Mouse (Mus musculus) heart, postnatal 36 days (tissue): Measurements from ENCODE around the gene Mroh2a. TPM values are rescaled to one million over a fixed set of nuclear protein-coding genes. Genes with fewer than 3 reads are reported as not detected.
"Not testable (repeated sequence)": the region's sequence is repeated elsewhere in the genome, so short reads cannot be mapped to it uniquely, and the experiment has no call there.

Source experiments
- DNase-seq, 2 experiments: peaks; one replicate each; pipeline ENCODE4 v3.0.0; 2021 to 2022
- intact Hi-C: fragments of 180-260 bp; cut with DNase I; formaldehyde crosslinking; loops from one replicate; pipeline ENCODE4 v1.15.1; 2025
- total RNA-seq, 2 experiments: library from RNA; stranded (reverse); gene quantifications; 2 replicates each; pipeline ENCODE4 v1.2.3; 2021

Gene Mroh2a
- total RNA-seq, 2 experiments from 2014 or later = not detected

GRCm38 (mm10) chr1:88218051-88218450 is 8.7 kb upstream of the Mroh2a start:
- intact Hi-C loops = no loop called here
- no peak for DNase-seq

GRCm38 (mm10) chr1:88218591-88218990 is 8.2 kb upstream of the Mroh2a start:
- intact Hi-C loops = no loop called here
- DNase-seq = no peak

GRCm38 (mm10) chr1:88219054-88219453 is 7.7 kb upstream of the Mroh2a start:
- no peak for DNase-seq
- intact Hi-C loops = no loop called here

DNA sequence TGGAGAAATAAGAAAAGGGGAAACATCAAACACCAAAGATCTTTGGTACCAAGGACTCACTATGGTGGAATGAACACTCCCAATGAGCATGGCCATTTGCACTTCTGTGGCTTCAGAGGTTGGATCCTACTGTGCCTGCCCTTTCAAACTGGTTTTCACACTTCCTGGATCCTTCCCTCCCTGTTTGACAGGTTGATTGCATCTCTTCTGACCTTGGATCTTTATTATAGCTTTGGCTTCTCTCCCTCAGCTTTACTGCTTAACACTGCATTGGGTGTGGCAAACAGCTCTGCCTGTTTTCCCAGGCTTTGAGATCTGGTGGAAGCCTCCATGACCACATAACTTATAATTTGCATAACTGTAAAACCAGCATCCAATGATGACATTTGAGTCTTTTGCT is 6.5 kb upstream of the Mroh2a start:
- DNase-seq = peak in 1 of 2 experiments; percentile 11
- intact Hi-C loops = no loop called here

- intact Hi-C loops = no loop called here
- DNase-seq = no peak
Measured at GRCm38 (mm10) chr1:88222216-88222615, 4.6 kb upstream of the Mroh2a start.

DNA sequence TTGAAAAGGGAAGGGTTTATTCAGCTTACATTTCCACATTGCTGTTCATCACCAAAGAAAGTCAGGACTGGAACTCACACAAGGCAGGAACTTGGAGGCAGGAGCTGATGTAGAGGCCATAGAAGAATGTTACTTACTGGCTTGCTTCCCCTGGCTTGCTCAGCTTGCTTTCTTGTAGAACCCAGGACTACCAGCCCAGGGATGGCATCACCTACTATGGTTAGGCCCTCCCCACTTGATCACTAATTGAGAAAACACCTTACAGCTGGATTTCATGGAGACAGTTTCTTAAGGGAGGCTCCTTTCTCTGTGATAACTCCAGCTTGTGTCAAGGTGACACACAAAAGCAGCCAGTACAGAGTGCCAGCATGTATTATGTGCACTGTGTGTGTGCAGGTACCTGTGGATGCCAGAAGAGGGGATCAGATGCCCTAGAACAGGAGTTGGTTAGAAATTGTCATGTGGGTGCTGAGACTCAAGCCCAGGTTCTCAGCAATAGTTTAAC is 3.7 kb upstream of the Mroh2a start:
- intact Hi-C loops = not testable (repeated sequence)
- peak in 1 of 2 experiments; percentile 2 for DNase-seq

- intact Hi-C loops = no loop called here
Measured at GRCm38 (mm10) chr1:88223591-88223990, 3.2 kb upstream of the Mroh2a start.

DNA sequence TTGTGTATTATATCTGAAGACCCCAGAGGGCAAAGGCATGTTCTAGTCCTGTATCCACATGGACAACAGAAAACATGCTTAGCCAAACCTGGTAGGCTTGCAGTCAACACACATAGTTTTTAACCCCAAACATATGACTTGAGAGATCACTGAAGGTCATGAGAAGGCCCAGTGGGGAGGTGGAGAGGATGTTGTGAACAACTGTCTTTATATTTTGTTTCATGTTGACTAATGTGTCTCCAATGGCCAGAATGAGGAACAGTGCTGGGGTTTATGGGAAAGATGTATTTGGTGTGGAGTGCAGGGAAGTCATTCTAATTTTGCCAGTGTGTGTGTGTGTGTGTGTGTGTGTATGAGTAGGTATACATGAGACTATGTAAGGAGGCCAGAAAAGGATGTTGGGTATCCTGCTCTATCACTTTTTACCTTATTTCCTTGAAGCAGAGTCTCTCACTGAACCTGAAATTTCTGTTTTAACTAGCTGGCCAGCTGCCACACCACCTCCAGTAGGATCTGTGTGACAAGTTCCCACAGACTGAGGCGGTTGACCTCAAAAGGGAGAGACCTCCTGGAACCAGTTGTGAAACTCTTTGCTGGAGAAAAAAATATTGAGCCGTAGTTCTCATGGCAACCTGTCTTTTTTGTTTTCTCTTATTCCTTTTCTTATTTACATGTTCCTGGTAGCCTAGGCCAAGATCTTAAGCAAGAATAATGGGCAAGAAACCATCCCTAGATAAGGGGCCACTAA is 2.6 kb upstream of the Mroh2a start:
- DNase-seq = peak in 1 of 2 experiments; percentile 21
- intact Hi-C loops = no loop called here

More at GRCm38 (mm10) chr1:88223591-88223990, 3.2 kb upstream of the Mroh2a start:
- peak in 1 of 2 experiments; percentile 6 for DNase-seq

DNA sequence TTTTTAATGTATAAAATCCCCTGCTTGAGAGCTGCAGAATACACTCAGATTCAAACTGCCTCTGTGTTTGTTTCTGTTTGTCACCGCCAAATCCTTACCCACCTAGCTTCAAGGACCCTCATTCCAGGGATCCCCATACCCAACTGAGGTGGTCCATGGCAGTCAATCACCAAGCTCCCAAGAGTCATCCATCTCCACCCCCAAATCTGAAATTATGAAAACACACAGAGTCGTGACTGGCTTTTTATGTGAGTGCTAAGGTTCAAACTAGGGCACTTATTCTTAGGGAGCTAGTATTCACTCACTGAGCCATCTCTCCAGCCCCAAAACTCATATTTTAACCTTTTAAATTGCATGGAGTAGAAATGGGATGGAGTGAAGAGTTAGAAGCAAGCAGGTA is 1.5 kb upstream of the Mroh2a start:
- intact Hi-C loops = not testable (repeated sequence)

GRCm38 (mm10) chr1:88225741-88226140 is 1.0 kb upstream of the Mroh2a start:
- intact Hi-C loops = no loop called here
- DNase-seq = peak; percentile 4 to 7

More for the DNA sequence above, 1.5 kb upstream of the Mroh2a start:
- not testable (repeated sequence) for DNase-seq

DNA sequence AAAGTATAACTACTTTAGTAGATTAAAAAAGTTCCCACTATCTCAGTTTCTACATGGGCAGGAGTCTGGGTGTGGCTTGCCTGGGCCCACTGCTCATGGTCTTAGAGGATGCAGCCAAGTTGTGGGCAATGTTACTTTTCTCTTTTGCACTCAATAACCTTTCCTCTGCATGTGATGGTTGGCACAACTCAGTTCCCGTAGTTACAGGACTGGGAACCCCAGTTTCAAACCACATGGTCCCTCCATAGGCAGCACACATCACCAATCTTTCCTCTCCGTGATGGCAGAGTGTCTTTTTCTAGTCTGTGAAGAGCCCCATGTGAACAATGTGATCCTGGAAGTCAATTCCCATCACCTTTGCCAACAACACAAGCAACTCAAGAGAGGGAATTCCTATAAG is 696 bp downstream of the Mroh2a start:
- intact Hi-C loops = no loop called here
- DNase-seq = peak; percentile 12 to 14

DNA sequence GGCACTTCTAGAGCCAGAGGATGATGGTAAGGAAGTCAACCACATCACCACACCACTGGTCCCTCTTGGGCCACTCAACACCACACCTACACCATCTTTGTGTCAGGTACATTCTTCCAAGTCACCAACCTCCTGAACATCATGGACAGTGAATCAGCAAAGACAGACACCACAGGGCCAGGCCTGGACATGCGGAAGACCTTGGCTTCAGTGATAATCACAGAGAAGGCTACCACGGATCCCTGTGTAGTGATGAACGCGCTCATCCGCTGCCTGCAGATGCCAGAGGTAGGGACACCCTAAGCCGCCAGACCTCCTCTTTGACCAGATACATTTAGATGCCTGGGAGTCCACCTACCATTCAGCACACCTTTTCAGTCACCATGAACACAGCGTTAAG is 1.3 kb downstream of the Mroh2a start:
- peak; percentile 10 for DNase-seq
- intact Hi-C loops = no loop called here

DNA sequence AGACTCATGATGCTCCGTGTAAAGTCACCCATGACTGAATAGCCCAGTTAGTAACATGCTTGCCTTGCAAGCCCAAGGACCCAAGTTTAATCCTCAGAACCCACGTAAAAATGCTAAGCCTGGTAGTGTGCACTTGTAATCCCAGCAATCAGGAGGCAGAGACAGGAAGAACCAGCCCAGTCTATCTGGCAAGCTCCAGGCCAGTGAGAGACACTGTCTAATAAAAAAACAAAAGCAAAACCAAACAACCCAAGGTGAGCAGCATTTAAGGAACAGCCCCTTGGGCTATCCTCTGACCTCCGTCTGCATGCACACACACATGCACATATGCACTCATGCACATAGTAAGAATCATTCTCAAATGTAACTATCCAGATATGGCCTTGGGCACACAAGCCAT is 2.8 kb downstream of the Mroh2a start:
- peak in 1 of 2 experiments; percentile 3 for DNase-seq
- intact Hi-C loops = no loop called here

- DNase-seq = no peak
- intact Hi-C loops = no loop called here
Measured at GRCm38 (mm10) chr1:88229986-88230385, 3.2 kb downstream of the Mroh2a start.

DNA sequence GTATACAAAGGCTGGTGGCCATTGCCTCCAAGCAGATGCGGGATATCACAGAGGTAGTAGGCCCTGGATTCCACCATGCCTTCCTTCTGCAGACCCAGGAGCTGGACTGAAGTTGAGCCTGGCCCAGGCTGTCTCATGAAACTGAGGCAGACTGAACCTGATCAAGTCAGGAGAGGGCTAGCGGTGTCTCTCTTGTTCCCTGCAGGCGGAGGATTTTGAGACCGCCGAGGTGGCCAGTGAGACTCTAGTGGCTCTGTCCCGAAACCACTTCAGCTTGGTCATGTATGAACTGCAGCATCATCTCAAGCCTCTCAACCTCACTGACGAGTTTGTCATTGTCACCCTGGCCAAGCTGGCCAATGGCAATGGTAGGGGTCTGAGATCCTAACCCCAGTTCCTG is 3.6 kb downstream of the Mroh2a start:
- DNase-seq = no peak
- intact Hi-C loops = no loop called here

- no peak for DNase-seq
- intact Hi-C loops = no loop called here
Measured at GRCm38 (mm10) chr1:88230981-88231802, 4.4 kb downstream of the Mroh2a start.

DNA sequence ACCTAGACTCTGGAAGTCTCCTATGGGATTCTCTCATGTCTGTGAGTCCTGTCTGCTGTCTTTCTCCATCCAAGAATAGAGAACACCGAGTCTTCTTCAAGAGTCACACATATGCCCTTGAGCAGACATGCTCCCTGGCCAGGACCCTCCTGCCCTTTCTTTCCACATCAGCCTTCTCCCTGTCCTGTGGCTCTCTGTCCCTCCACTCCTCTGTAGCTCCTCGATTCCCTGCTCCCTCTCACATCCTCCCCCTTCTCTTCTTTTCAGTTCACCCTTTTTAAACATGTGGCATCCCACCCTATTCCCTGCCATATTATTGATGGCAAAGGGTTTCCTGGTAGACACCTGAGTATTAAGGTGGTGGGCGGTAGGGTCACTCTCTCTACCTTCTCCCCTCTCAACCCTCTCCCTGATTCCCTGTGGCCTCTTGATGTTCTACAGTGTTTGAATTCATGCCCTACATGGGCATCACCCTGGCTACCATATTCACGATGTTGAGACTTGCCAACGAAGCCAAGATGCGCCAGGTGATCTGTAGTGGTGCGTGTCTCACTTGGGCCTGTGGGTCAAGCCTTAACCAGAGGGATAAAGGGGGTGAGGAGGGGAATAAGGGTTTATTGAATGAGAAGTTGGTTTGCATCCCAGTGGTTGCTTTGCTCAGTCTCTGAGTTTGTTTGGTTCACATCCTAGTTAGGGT is 5.2 kb downstream of the Mroh2a start:
- intact Hi-C loops = no loop called here
- no peak for DNase-seq

DNA sequence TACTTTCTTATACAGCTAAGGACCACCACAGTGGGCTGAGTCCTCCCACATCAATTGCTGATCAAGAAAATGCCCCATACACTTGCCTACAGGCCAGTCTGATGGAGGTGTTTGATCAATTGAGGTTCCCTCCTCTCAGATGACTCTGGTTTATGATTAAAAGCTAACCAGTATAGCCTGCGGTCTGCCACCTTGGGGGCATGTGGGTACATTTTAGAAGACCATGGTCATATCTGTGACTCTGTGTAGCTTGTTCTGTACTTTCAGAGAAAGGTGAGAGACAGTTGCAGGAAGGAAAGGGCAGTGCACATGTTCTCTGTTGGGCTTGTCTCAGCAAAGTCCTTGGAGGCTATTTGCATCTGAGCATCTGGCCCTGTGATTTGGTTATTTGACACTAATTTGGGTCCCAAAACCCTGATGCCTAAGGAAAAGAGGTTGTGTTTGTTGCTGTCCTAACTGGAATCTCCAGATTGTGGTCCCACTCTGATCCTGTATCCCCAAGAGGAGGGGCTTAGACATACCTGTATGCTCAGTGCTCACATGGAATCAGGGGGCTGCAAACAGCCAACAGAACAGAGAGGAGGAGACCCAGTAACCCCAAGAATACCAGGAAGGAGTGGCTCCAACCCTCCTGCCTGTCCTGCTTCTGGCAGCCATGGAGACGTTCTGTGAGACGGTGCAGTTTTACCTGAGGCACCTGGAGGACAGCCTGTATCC is 6.0 kb downstream of the Mroh2a start:
- no peak for DNase-seq
- intact Hi-C loops = no loop called here

GRCm38 (mm10) chr1:88233421-88234247 is 6.8 kb downstream of the Mroh2a start:
- DNase-seq = no peak
- intact Hi-C loops = no loop called here

DNA sequence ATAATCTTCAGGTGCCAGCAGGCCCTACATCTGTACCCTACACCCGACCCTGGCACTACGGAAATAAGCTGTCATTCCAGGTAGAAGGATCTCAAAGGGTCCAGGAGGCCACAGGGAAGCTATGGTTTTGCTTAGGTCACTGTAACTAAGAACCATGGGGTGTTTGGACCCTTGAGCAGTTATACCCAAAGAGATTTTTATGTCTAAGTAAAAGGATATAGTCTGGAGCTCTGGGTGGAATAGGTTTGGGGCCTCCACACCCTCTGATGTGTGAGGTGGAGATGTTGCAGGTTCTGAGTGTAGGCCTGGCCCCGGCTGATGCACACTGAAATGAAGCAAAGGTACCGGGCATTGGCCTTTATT is 7.4 kb downstream of the Mroh2a start:
- intact Hi-C loops = no loop called here
- DNase-seq = no peak
